In the genomic region with DNA sequence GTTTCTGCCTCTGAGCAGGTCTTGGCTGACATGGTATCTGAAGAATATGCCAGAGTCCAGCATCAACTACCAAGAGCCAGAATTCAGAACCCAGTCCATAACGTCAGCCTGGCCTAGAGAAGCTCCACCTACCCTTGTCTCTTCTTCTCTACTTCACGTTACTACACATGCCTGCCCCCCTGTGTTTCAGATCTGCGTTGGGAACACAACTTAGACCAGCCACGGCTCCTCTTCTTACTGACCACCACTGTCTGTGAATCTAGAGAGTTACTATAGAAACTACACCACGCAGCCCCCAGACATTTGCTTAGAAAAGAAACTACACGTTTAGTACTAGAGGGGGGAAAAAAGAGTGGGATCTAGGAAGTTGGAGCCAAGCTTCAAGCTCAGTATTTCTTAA, we compare ENCODE assay signal across 16 mouse cellular contexts. TPM values are rescaled to one million over a fixed set of nuclear protein-coding genes. Genes with fewer than 3 reads are reported as not detected.
A peak's percentile ranks its signal among the peaks of the same experiment; 100 is the strongest.
DNase-seq lines count a peak whose midpoint lies in the region; ATAC-seq and TF ChIP-seq lines count a peak whose summit lies in the region.
"Had no signal": no experiment of that assay in that cellular context is flagged by ENCODE, and none has a peak within 500 bp of the region (broad histone marks: within the 10 kb centered on the region; RNA-seq: fewer than 3 reads in every experiment).

No protein-coding gene starts in this region.

- no peaks in the 10 kb centered on the region for H3K27me3 ChIP-seq in forebrain, embryonic 13.5 days
- H3K27me3 ChIP-seq in forebrain, embryonic 10.5 days (ENCODE audit: poor library complexity, severe bottlenecking): peaks cover 19% of the 10 kb centered on the region
- H3K27me3 ChIP-seq in heart, embryonic 15.5 days: no peaks in the 10 kb centered on the region
- H3K27me3 ChIP-seq in embryonic facial prominence, embryonic 10.5 days (replicated peaks; ENCODE audit: low read depth, poor library complexity, severe bottlenecking): peaks cover 17% of the 10 kb centered on the region

- intact Hi-C loops in heart, postnatal 14 days (cut with DNase I): no loop called here
- intact Hi-C loops in left cerebral cortex, postnatal 25 days (cut with DNase I): loop anchor here (5.0 to 10.0 kb wide), 3 partner anchors 79 to 372 kb away; a partner anchor contains a TSS

- H3K9me3 ChIP-seq in forebrain, embryonic 13.5 days (replicated peaks): peaks cover 3% of the 10 kb centered on the region; the same call in 1 of the 2 replicates
- H3K9me3 ChIP-seq in forebrain, embryonic 10.5 days: peaks cover 4% of the 10 kb centered on the region; the same call in 1 of the 2 replicates
- H3K9me3 ChIP-seq in heart, embryonic 15.5 days (replicated peaks): no peaks in the 10 kb centered on the region
- H3K9me3 ChIP-seq in embryonic facial prominence, embryonic 10.5 days: no peaks in the 10 kb centered on the region
- H3K9me3 ChIP-seq: embryonic facial prominence, embryonic 12.5 days; limb, embryonic 10.5 days; liver, embryonic 15.5 days had no signal

- no peak for TF ChIP-seq POLR2A in olfactory bulb, adult 2 months (IDR thresholded peaks at IDR 0.05; ENCODE audit: insufficient read depth, low read depth, low read length)

- H3K9ac ChIP-seq in forebrain, embryonic 13.5 days: no peak overlapping the region
- H3K9ac ChIP-seq in heart, embryonic 15.5 days: no peak overlapping the region
- H3K9ac ChIP-seq: embryonic facial prominence, embryonic 12.5 days; liver, embryonic 15.5 days had no signal

- TF ChIP-seq CTCF in olfactory bulb, adult 2 months (IDR thresholded peaks at IDR 0.05; ENCODE audit: insufficient read depth, low read depth, low read length): no peak

- peaks cover 28% of the 10 kb centered on the region for H3K4me1 ChIP-seq in forebrain, embryonic 13.5 days
- H3K4me1 ChIP-seq in forebrain, embryonic 10.5 days: peaks cover 27% of the 10 kb centered on the region
- H3K4me1 ChIP-seq in heart, embryonic 15.5 days (replicated peaks): peaks cover 13% of the 10 kb centered on the region
- H3K4me1 ChIP-seq in olfactory bulb, adult 2 months (ENCODE audit: control insufficient read depth, insufficient read depth, low read length): peaks cover 15% of the 10 kb centered on the region
- peaks cover 17% of the 10 kb centered on the region for H3K4me1 ChIP-seq in embryonic facial prominence, embryonic 10.5 days

- ATAC-seq in forebrain, embryonic 13.5 days: no peak
- ATAC-seq in heart, embryonic 15.5 days (replicated peaks; ENCODE audit: insufficient number of reproducible peaks, insufficient read depth, low FRiP score, low read depth): no peak
- ATAC-seq: activated CD4-positive, CD25-positive, alpha-beta regulatory T cell, adult 4 months had no signal

- DNase-seq in forebrain, embryonic 10.5 days (ENCODE audit: extremely low spot score, low spot score): no peak
- DNase-seq in heart, postnatal 14 days: no peak
- peak; percentile 30 to 79 for DNase-seq in left cerebral cortex, postnatal 25 days (ENCODE audit: low spot score in 2 of 2)
- DNase-seq in left cerebral cortex, adult 11 months (ENCODE audit: low spot score): no peak
- no peak for DNase-seq in embryonic facial prominence, embryonic 10.5 days (ENCODE audit: low spot score)
- DNase-seq: cerebellum, adult 9-10 months; kidney, postnatal 25 days had no signal

- H3K4me2 ChIP-seq in forebrain, embryonic 13.5 days: peak overlapping the region; percentile 75
- H3K4me2 ChIP-seq in heart, embryonic 15.5 days: peak overlapping the region; percentile 94; the same call in 1 of the 2 replicates
- H3K4me2 ChIP-seq: embryonic facial prominence, embryonic 12.5 days; liver, embryonic 15.5 days had no signal

- no peak overlapping the region for H3K4me3 ChIP-seq in forebrain, embryonic 13.5 days
- H3K4me3 ChIP-seq in forebrain, embryonic 10.5 days: no peak overlapping the region
- H3K4me3 ChIP-seq in heart, embryonic 15.5 days: no peak overlapping the region
- H3K4me3 ChIP-seq in olfactory bulb, adult 2 months (ENCODE audit: insufficient read depth, low read depth, low read length): peak overlapping the region; percentile 8
- H3K4me3 ChIP-seq in embryonic facial prominence, embryonic 10.5 days: no peak overlapping the region
- H3K4me3 ChIP-seq: embryonic facial prominence, embryonic 12.5 days; limb, embryonic 10.5 days; liver, embryonic 15.5 days had no signal

- no peak overlapping the region for H3K27ac ChIP-seq in forebrain, embryonic 13.5 days
- H3K27ac ChIP-seq in forebrain, embryonic 10.5 days: no peak overlapping the region
- no peak overlapping the region for H3K27ac ChIP-seq in heart, embryonic 15.5 days
- no peak overlapping the region for H3K27ac ChIP-seq in olfactory bulb, adult 2 months (ENCODE audit: insufficient read depth, low read depth, low read length)
- H3K27ac ChIP-seq in embryonic facial prominence, embryonic 10.5 days (replicated peaks): no peak overlapping the region
- H3K27ac ChIP-seq: embryonic facial prominence, embryonic 12.5 days; limb, embryonic 10.5 days; liver, embryonic 15.5 days; macrophage had no signal

- H3K36me3 ChIP-seq in forebrain, embryonic 13.5 days (ENCODE audit: poor library complexity, severe bottlenecking): peaks cover 22% of the 10 kb centered on the region
- peaks cover 23% of the 10 kb centered on the region for H3K36me3 ChIP-seq in forebrain, embryonic 10.5 days (replicated peaks)
- no peaks in the 10 kb centered on the region for H3K36me3 ChIP-seq in heart, embryonic 15.5 days
- H3K36me3 ChIP-seq in embryonic facial prominence, embryonic 10.5 days (replicated peaks): peaks cover 17% of the 10 kb centered on the region
- H3K36me3 ChIP-seq: embryonic facial prominence, embryonic 12.5 days; G1E; limb, embryonic 10.5 days had no signal

- 89% methylated on average over 6 of the region's 6 CpGs for WGBS in forebrain, embryonic 13.5 days
- WGBS in forebrain, embryonic 10.5 days: 89% methylated on average over 6 of the region's 6 CpGs
- WGBS in heart, embryonic 15.5 days: 70% methylated on average over 6 of the region's 6 CpGs
- WGBS in olfactory bulb, adult 2 months: 62% methylated on average over 6 of the region's 6 CpGs
- 84% methylated on average over 6 of the region's 6 CpGs for WGBS in embryonic facial prominence, embryonic 10.5 days

RNA-seq across cellular contexts. Expression of a gene that starts 2.9 kb away (rescaled TPM):
- 21.0 and 22.3 TPM in 2 replicates for polyA plus RNA-seq in forebrain, embryonic 13.5 days (2015; fragmentation: Nextera tagmentation; extraction: Ambion mirVana)
- 9.8 and 10.5 TPM in 2 replicates for polyA plus RNA-seq in forebrain, embryonic 10.5 days (2016; fragmentation: Nextera tagmentation; extraction: Ambion mirVana)
- 13.7 and 16.4 TPM in 2 replicates for polyA plus RNA-seq in heart, embryonic 15.5 days (2015; fragmentation: Nextera tagmentation; extraction: Ambion mirVana)
- 10 to 100 TPM; 21.8 to 24.0 TPM for total RNA-seq in heart, postnatal 14 days (2021)
- total RNA-seq in left cerebral cortex, postnatal 25 days (2021): 100 to 1,000 TPM; 170 to 172 TPM
- polyA plus RNA-seq in olfactory bulb, adult 2 months (2012; ENCODE audit: insufficient read depth, insufficient read length, low replicate concordance, missing spikeins): not detected in 2 replicates
- polyA plus RNA-seq in embryonic facial prominence, embryonic 10.5 days (2016; fragmentation: Nextera tagmentation; extraction: Ambion mirVana): 6.5 and 8.9 TPM in 2 replicates
- polyA plus RNA-seq: activated CD4-positive, CD25-positive, alpha-beta regulatory T cell, adult 4 months had no signal

RNA-seq across cellular contexts. Expression of a gene that starts 57.6 kb away (rescaled TPM):
- polyA plus RNA-seq in forebrain, embryonic 13.5 days (2015; fragmentation: Nextera tagmentation; extraction: Ambion mirVana): 6.7 and 7.3 TPM in 2 replicates
- 4.1 and 5.3 TPM in 2 replicates for polyA plus RNA-seq in forebrain, embryonic 10.5 days (2016; fragmentation: Nextera tagmentation; extraction: Ambion mirVana)
- 28.7 and 35.2 TPM in 2 replicates for polyA plus RNA-seq in heart, embryonic 15.5 days (2015; fragmentation: Nextera tagmentation; extraction: Ambion mirVana)
- total RNA-seq in heart, postnatal 14 days (2021): 10 to 100 TPM; 16.6 to 17.3 TPM
- total RNA-seq in left cerebral cortex, postnatal 25 days (2021): 1 to 10 TPM; 2.5 to 4.0 TPM
- polyA plus RNA-seq in olfactory bulb, adult 2 months (2012; ENCODE audit: insufficient read depth, insufficient read length, low replicate concordance, missing spikeins): not detected in 2 replicates
- 5.5 and 6.0 TPM in 2 replicates for polyA plus RNA-seq in embryonic facial prominence, embryonic 10.5 days (2016; fragmentation: Nextera tagmentation; extraction: Ambion mirVana)
- polyA plus RNA-seq: activated CD4-positive, CD25-positive, alpha-beta regulatory T cell, adult 4 months; G1E had no signal

Comparison
In these comparisons a context has a peak if more than half of its experiments do, and no peak if none do; other contexts are left out.
1. DNase-seq: peak in left cerebral cortex, postnatal 25 days (2 of 2); none in forebrain, embryonic 10.5 days (single experiment), heart, postnatal 14 days (0 of 2), left cerebral cortex, adult 11 months (single experiment) and embryonic facial prominence, embryonic 10.5 days (single experiment).